Mouse (Mus musculus) MEL (cell line): Measurements from ENCODE around the gene Srgap2.

ENCODE experiments used
- CTCF ChIP-seq, 3 experiments: IDR thresholded peaks in 2 of 3; conservative IDR thresholded peaks in 1 of 3; 2 replicates each; pipeline ENCODE4 v1.5.1; 2011 to 2012; ENCODE audit warnings: low read length in 3 of 3, low read depth in 2 of 3, mild to moderate bottlenecking in 2 of 3, improper control_type of control experiment in 1 of 3, inconsistent platforms in 1 of 3, mixed read lengths in 1 of 3, moderate library complexity in 1 of 3; ENCODE audit not compliant: control insufficient read depth in 1 of 3, insufficient read depth in 1 of 3, poor library complexity in 1 of 3, severe bottlenecking in 1 of 3
- POLR2A ChIP-seq, 2 experiments: IDR thresholded peaks; 2 replicates each; pipeline ENCODE4 v1.6.1; 2011 to 2012; ENCODE audit warnings: low read length in 2 of 2, mild to moderate bottlenecking in 2 of 2, control low read depth in 1 of 2, improper control_type of control experiment in 1 of 2, low read depth in 1 of 2, moderate library complexity in 1 of 2; ENCODE audit not compliant: control insufficient read depth in 1 of 2, insufficient read depth in 1 of 2, poor library complexity in 1 of 2
- USF1 ChIP-seq: IDR thresholded peaks from 2 replicates; pipeline ENCODE4 v1.6.1; 2014; ENCODE audit warnings: low read depth, mild to moderate bottlenecking, inconsistent platforms, low read length, improper control_type of control experiment, moderate library complexity

- no peak for TF ChIP-seq USF1
- TF ChIP-seq CTCF (IDR thresholded peaks at IDR 0.05 in 2 of 3, conservative IDR thresholded peaks at IDR 0.05 in 1 of 3; ENCODE audit: control insufficient read depth in 1 of 3, insufficient read depth in 1 of 3, low read depth in 2 of 3, low read length in 3 of 3, poor library complexity in 1 of 3, severe bottlenecking in 1 of 3) = no peak
- TF ChIP-seq POLR2A (IDR thresholded peaks at IDR 0.05; ENCODE audit: control insufficient read depth in 1 of 2, insufficient read depth in 1 of 2, low read depth in 1 of 2, low read length in 2 of 2, poor library complexity in 1 of 2) = no peak
Measured at GRCm38 (mm10) chr1:131546798-131547690, 19.9 kb upstream of the Srgap2 start.
